Mouse (Mus musculus): Measurements from ENCODE around the gene Ntmt1. TPM values are rescaled to one million over a fixed set of nuclear protein-coding genes. Genes with fewer than 3 reads are reported as not detected.

Ntmt1 gene
- total RNA-seq, 1 experiment from 2014 or later, result 57.5 TPM

GRCm38 (mm10) chr2:30823385-30824153 is 15.9 kb downstream of the Ntmt1 start:
- no peak for DNase-seq

GRCm38 (mm10) chr2:30826825-30827748 is 19.5 kb downstream of the Ntmt1 start:
- DNase-seq, result peak; percentile 56

GRCm38 (mm10) chr2:30827749-30828475 is 20.3 kb downstream of the Ntmt1 start:
- peak; percentile 97 for DNase-seq

GRCm38 (mm10) chr2:30829315-30829714 is 21.7 kb downstream of the Ntmt1 start:
- DNase-seq, result no peak

- no peak for DNase-seq
Observed at GRCm38 (mm10) chr2:30830283-30830795, 22.7 kb downstream of the Ntmt1 start, which contains the start of gene Asb6. Gene Asb6, minus strand, starts transcription at chr2:30830333.

- DNase-seq, result no peak
Observed at GRCm38 (mm10) chr2:30833644-30834043, 26.0 kb downstream of the Ntmt1 start.

GRCm38 (mm10) chr2:30834373-30835022 is 26.9 kb downstream of the Ntmt1 start, which contains the start of gene Prrx2:
Gene Prrx2, plus strand, starts transcription at chr2:30834972.
- DNase-seq, result no peak

GRCm38 (mm10) chr2:30836238-30836990 is 28.8 kb downstream of the Ntmt1 start:
- DNase-seq, result no peak

- no peak for DNase-seq
Observed at GRCm38 (mm10) chr2:30842615-30843014, 35.0 kb downstream of the Ntmt1 start.

GRCm38 (mm10) chr2:30845152-30846070 is 37.8 kb downstream of the Ntmt1 start:
- peak; percentile 36 for DNase-seq

- DNase-seq, result no peak
Observed at GRCm38 (mm10) chr2:30846236-30846635, 38.6 kb downstream of the Ntmt1 start.

- no peak for DNase-seq
Observed at GRCm38 (mm10) chr2:30846723-30847122, 39.1 kb downstream of the Ntmt1 start.

GRCm38 (mm10) chr2:30848184-30848583 is 40.6 kb downstream of the Ntmt1 start:
- DNase-seq, result no peak

GRCm38 (mm10) chr2:30850581-30850980 is 43.0 kb downstream of the Ntmt1 start:
- DNase-seq, result no peak

- DNase-seq, result no peak
Observed at GRCm38 (mm10) chr2:30852771-30853313, 45.2 kb downstream of the Ntmt1 start.

- DNase-seq, result no peak
Observed at GRCm38 (mm10) chr2:30857076-30857475, 49.5 kb downstream of the Ntmt1 start.

GRCm38 (mm10) chr2:30859782-30860181 is 52.2 kb downstream of the Ntmt1 start:
- no peak for DNase-seq

- no peak for DNase-seq
Observed at GRCm38 (mm10) chr2:30862081-30862480, 54.5 kb downstream of the Ntmt1 start.

- DNase-seq, result peak; percentile 21
Observed at GRCm38 (mm10) chr2:30863574-30863973, 55.9 kb downstream of the Ntmt1 start.

Measured in adrenal gland, postnatal 25 days (tissue).